Mouse (Mus musculus) adrenal gland, adult 8-10 months (tissue): Measurements from ENCODE around the gene Cdc42bpg. TPM values are rescaled to one million over a fixed set of nuclear protein-coding genes. Genes with fewer than 3 reads are reported as not detected.
A peak's percentile ranks its signal among the peaks of the same experiment; 100 is the strongest.

Experiments used
- DNase-seq: peaks from one replicate; pipeline ENCODE4 v3.0.0; 2022
- microRNA-seq, 2 experiments: library from miRNA; unstranded; fragments of <30 nt; microRNA quantifications; one replicate each; pipeline ENCODE4 v1.2.0; 2022
- total RNA-seq, 4 experiments: library from RNA; stranded (reverse); gene quantifications; 2 replicates each; pipeline ENCODE4 v1.2.4; 2022

Gene Cdc42bpg
- total RNA-seq, 4 experiments from 2014 or later = 24.4 to 45.7 (median 38.4) TPM

GRCm38 (mm10) chr19:6351431-6352106 lies 45.3 kb downstream of the Cdc42bpg start:
- no peak for DNase-seq

DNA sequence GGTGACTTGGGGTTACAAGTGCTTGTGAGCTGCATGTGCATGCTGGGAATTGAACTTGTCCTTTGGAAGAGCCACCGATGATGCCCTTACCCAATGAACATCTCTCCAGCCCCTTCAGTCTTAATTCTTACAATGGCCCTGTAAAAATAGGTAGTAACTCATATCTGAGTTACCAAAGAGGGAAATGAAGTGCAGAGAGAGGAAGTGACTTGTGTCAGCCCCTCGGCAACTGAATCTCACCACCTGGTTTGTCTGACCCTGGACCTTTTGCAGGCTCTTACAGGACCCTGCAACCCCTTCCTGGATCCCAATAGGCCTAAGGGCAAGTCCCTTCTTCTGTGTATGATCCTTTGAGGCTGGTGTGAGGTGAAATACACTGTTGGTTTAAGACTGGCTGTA lies 45.9 kb downstream of the Cdc42bpg start:
- no peak for DNase-seq

DNA sequence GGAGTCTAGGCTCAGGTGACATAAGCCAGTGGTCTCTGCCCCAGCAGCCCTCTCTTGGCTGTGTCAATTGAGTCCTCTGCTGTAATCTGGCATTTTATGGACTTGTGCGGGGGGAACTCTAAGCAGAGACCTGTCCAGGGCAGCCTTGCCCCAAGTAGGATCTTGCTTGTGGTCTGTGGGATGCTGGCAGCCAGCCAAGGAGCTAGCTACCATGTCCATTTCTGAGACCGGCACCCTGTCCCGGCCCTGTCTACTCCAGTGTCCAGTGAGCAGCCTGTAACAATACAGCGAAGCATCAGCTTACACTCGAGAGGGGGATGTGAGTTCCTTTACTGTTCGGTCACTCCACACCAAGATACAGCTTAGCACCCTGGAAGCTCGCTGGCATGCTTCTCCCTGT lies 47.8 kb downstream of the Cdc42bpg start:
- peak; percentile 10 for DNase-seq

DNA sequence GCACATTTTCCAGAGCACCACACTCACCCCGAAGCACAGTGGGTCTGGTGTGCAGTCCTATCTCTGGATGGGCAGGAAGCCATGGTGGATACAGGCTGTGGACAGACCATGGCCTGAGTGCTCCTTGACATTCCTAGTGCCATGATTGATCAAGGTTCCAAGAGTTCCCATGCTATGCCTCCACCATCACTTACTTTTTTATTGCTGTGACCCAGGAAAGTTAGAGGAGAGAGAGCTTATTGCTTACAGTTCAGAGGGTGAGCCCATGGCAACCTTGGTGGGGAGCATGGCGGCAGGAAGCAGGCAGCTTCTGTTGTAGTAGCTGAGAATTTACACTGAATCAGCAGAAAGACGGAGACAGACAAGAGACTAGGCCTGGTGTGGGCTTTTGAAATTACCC lies 55.0 kb downstream of the Cdc42bpg start:
- DNase-seq = no peak

DNA sequence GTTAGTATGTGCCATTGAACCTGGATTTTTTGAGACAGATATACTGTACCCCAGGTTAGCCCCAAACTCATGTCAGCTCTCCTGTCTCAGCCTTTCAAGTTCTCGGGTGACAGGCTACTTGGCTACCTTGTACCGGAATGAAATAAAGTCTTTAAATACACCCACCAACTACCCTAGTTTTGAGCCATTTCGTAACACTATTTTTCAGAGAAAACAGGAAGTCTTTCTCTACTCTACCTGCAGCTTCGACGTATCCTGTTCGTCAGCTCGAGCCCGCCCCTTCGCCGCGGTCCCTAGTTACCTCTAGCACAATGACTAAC lies 56.8 kb downstream of the Cdc42bpg start:
- DNase-seq = no peak

GRCm38 (mm10) chr19:6363411-6364240 lies 57.4 kb downstream of the Cdc42bpg start, which contains the start of gene Sf1:
Gene Sf1 (plus strand): TSS chr19:6363690.
- peak; percentile 100 for DNase-seq

DNA sequence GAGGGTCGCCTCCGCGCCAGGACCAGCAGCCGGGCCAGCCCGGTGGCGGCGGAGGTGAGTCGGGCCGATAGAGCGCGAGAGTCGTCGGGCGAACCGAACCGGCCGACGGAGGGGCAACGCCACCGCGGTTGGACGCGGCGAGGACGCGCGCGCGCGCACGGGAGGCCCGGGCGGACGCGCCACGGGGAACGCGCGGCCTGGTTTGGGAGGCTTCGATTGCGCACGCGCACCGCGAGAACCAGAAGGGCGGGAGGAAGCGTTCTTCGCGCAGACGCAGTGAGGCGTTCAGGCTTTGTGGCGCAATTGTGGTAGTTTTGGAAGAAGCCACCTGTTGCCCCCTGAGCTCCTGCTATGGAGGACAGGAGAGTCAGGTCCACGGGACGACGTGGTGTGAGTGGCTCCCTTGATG lies 58.1 kb downstream of the Cdc42bpg start:
- DNase-seq = peak; percentile 89

- DNase-seq = no peak
Observed at GRCm38 (mm10) chr19:6364842-6365241, 58.6 kb downstream of the Cdc42bpg start.

DNA sequence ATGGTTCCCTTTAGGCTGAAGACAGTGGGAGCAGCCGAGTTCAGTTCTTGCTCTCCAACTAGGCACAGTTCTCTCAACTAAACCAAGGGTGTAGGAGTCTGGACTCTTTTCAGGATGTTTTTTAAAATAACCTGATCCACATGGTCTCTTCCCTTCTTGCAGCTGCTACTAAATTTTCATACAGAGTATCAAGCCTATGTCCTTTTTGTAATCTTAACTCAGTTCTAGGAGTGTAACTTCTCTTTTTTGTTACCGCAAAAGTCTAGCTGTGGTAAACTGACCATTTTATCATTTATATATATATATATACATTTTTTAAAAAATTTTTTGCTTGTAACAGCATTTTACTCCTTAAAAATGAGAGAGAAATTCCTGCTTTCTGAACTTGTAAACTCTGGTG lies 63.9 kb downstream of the Cdc42bpg start:
- no peak for DNase-seq

- DNase-seq = no peak
Observed at GRCm38 (mm10) chr19:6372433-6372832, 66.2 kb downstream of the Cdc42bpg start.

DNA sequence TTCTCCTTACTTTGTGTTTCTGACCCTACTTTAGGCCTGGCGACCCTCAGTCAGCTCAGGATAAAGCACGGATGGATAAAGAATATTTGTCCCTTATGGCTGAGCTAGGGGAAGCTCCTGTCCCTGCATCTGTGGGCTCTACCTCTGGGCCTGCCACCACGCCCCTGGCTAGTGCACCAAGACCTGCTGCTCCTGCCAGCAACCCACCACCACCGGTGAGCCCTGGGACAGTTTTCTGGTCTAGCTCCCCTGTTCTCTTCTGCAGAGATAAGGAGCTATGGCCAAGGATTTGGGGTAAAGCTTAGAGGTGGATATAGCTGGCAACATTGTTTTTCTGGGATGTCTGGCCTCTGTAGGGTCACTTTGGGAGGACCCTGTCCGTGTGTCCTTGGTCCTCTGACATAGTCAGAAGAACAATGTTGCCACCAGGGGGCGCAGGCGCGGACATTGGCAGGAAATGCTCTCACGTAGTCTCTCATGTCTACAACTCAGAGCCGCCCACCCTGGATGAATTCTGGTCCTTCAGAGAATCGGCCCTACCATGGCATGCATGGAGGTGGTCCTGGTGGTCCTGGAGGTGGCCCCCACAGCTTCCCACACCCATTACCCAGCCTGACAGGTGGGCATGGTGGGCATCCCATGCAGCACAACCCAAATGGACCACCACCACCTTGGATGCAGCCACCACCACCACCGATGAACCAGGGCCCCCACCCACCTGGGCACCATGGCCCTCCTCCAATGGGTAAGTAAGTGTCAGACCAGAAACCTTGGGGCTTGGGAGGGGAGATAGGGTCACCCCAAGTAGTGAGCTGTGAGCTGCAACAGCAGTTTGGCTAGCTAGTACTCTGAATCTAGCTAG lies 67.5 kb downstream of the Cdc42bpg start:
- DNase-seq = peak; percentile 67

- DNase-seq = no peak
Observed at GRCm38 (mm10) chr19:6374571-6374970, 68.3 kb downstream of the Cdc42bpg start.

Small RNA genes lying within 50 kb of the gene (microRNA-seq; reads per million reads assigned to microRNA genes)
- gene Mir192 (19.4 to 34.7 reads per million in 2 experiments), gene Mir194-2 (18.3 to 19.1 reads per million in 2 experiments), gene Mir6989 (0.18 to 0.34 reads per million in 2 experiments)

Other genes starting within 250 kb of the Cdc42bpg start
- gene Mrpl49, start 248.7 kb upstream of the Cdc42bpg start, total RNA-seq = 10 to 100 TPM; 52.0 to 61.8 (median 59.6) TPM
- gene Fau, start 248.6 kb upstream of the Cdc42bpg start, total RNA-seq = 1,000 to 10,000 TPM; 1,027 to 1,106 (median 1,086) TPM
- gene Znhit2, start 245.3 kb upstream of the Cdc42bpg start, total RNA-seq = 10 to 100 TPM; 31.6 to 43.1 (median 34.6) TPM
- gene Tm7sf2, start 238.1 kb upstream of the Cdc42bpg start, total RNA-seq = 10 to 100 TPM; 24.9 to 36.1 (median 27.2) TPM
- gene Vps51, start 229.2 kb upstream of the Cdc42bpg start, total RNA-seq = 10 to 100 TPM; 66.2 to 92.3 (median 81.3) TPM
- 1 to 10 TPM in 1 of 4 experiments, under 1 TPM in 1, not detected in 2; 0.87 to 1.0 TPM for gene Tmem262, start 226.4 kb upstream of the Cdc42bpg start, total RNA-seq
- gene Gm28374, start 224.2 kb upstream of the Cdc42bpg start, total RNA-seq = not detected
- gene Zfpl1, start 221.5 kb upstream of the Cdc42bpg start, total RNA-seq = 10 to 100 TPM; 37.2 to 50.5 (median 44.7) TPM
- gene Cdca5, start 221.5 kb upstream of the Cdc42bpg start, total RNA-seq = 1 to 10 TPM in 1 of 4 experiments, under 1 TPM in 3; 0.46 to 1.2 (median 0.63) TPM
- gene AC131692.1, start 212.0 kb upstream of the Cdc42bpg start, total RNA-seq = not detected
- under 1 TPM in 1 of 4 experiments, not detected in 3; 0.27 TPM for gene Naaladl1, start 200.7 kb upstream of the Cdc42bpg start, total RNA-seq
- 10 to 100 TPM; 13.7 to 18.9 (median 16.1) TPM for gene Sac3d1, start 187.8 kb upstream of the Cdc42bpg start, total RNA-seq
- 10 to 100 TPM; 34.0 to 49.1 (median 37.8) TPM for gene Snx15, start 178.2 kb upstream of the Cdc42bpg start, total RNA-seq
- gene Batf2, start 165.5 kb upstream of the Cdc42bpg start, total RNA-seq = 1 to 10 TPM; 1.4 to 3.5 (median 2.7) TPM
- gene Arl2, start 164.9 kb upstream of the Cdc42bpg start, total RNA-seq = 100 to 1,000 TPM in 2 of 4 experiments, 10 to 100 TPM in 2; 92.7 to 127 (median 112) TPM
- gene Majin, start 122.1 kb upstream of the Cdc42bpg start, total RNA-seq = 1 to 10 TPM; 2.0 to 4.4 (median 3.5) TPM
- 10 to 100 TPM; 23.4 to 37.6 (median 29.4) TPM for gene Gpha2, start 80.1 kb upstream of the Cdc42bpg start, total RNA-seq
- gene Ppp2r5b, start 70.6 kb upstream of the Cdc42bpg start, total RNA-seq = 100 to 1,000 TPM; 103 to 160 (median 124) TPM
- gene Atg2a, start 64.8 kb upstream of the Cdc42bpg start, total RNA-seq = 10 to 100 TPM; 38.6 to 57.9 (median 48.3) TPM
- 100 to 1,000 TPM in 3 of 4 experiments, 10 to 100 TPM in 1; 90.8 to 130 (median 118) TPM for gene Ehd1, start 29.7 kb upstream of the Cdc42bpg start, total RNA-seq
- 10 to 100 TPM; 53.4 to 67.8 (median 64.5) TPM for gene Men1, start 28.5 kb downstream of the Cdc42bpg start, total RNA-seq
- 10 to 100 TPM; 40.6 to 81.6 (median 61.5) TPM for gene Map4k2, start 34.7 kb downstream of the Cdc42bpg start, total RNA-seq
- gene Sf1, start 57.2 kb downstream of the Cdc42bpg start, total RNA-seq = 100 to 1,000 TPM; 193 to 274 (median 215) TPM
- gene Pygm, start 77.9 kb downstream of the Cdc42bpg start, total RNA-seq = 100 to 1,000 TPM in 2 of 4 experiments, 10 to 100 TPM in 2; 47.6 to 119 (median 92.8) TPM
- gene Rasgrp2, start 92.9 kb downstream of the Cdc42bpg start, total RNA-seq = 10 to 100 TPM; 31.5 to 52.2 (median 34.5) TPM
- gene Nrxn2, start 112.3 kb downstream of the Cdc42bpg start, total RNA-seq = 10 to 100 TPM in 3 of 4 experiments, 1 to 10 TPM in 1; 8.8 to 12.5 (median 11.5) TPM
- under 1 TPM in 1 of 4 experiments, not detected in 3; 0.31 TPM for gene Slc22a12, start 236.6 kb downstream of the Cdc42bpg start, total RNA-seq